In genomic region chr9:116220159-116220515, GRCm38 (mm10) we compare ENCODE assay signal across 23 mouse cellular contexts. TPM values are rescaled to one million over a fixed set of nuclear protein-coding genes. Genes with fewer than 3 reads are reported as not detected.
A peak's percentile ranks its signal among the peaks of the same experiment; 100 is the strongest.
DNase-seq lines count a peak whose midpoint lies in the region; ATAC-seq and TF ChIP-seq lines count a peak whose summit lies in the region.
"Had no signal": no experiment of that assay in that cellular context is flagged by ENCODE, and none has a peak within 500 bp of the region (broad histone marks: within the 10 kb centered on the region; RNA-seq: fewer than 3 reads in every experiment).

No protein-coding gene starts in this region.

- TF ChIP-seq EP300 in lung, postnatal 0 days (IDR thresholded peaks at IDR 0.05) = no peak

- H3K4me2 ChIP-seq in lung, embryonic 15.5 days = no peak overlapping the region
- no peak overlapping the region for H3K4me2 ChIP-seq in lung, postnatal 0 days (replicated peaks; ENCODE audit: low read depth, low read length)
- no peak overlapping the region for H3K4me2 ChIP-seq in embryonic facial prominence, embryonic 14.5 days (ENCODE audit: low read depth, low read length)
- no peak overlapping the region for H3K4me2 ChIP-seq in hindbrain, embryonic 14.5 days (replicated peaks)
- H3K4me2 ChIP-seq: hindbrain, embryonic 15.5 days; liver, embryonic 11.5 days; midbrain, embryonic 15.5 days; neural tube, embryonic 12.5 days had no signal

- no peaks in the 10 kb centered on the region for H3K27me3 ChIP-seq in lung, embryonic 15.5 days
- H3K27me3 ChIP-seq in lung, postnatal 0 days (replicated peaks; ENCODE audit: insufficient read depth, low read length) = no peaks in the 10 kb centered on the region
- H3K27me3 ChIP-seq in embryonic facial prominence, embryonic 14.5 days (replicated peaks; ENCODE audit: control insufficient read depth, insufficient read depth, low read length) = no peaks in the 10 kb centered on the region
- no peaks in the 10 kb centered on the region for H3K27me3 ChIP-seq in splenic B cell, adult 2 months (ENCODE audit: control insufficient read depth, insufficient read depth, low read length, poor library complexity, severe bottlenecking)
- H3K27me3 ChIP-seq in hindbrain, embryonic 14.5 days (ENCODE audit: control insufficient read depth, insufficient read depth, low read length) = no peaks in the 10 kb centered on the region
- H3K27me3 ChIP-seq: hindbrain, embryonic 15.5 days; midbrain, embryonic 15.5 days; neural tube, embryonic 12.5 days had no signal

- TF ChIP-seq CTCF in lung, postnatal 0 days (IDR thresholded peaks at IDR 0.05) = no peak

- H3K27ac ChIP-seq in lung, embryonic 15.5 days = peak overlapping the region; percentile 83
- H3K27ac ChIP-seq in lung, postnatal 0 days (ENCODE audit: low read length) = no peak overlapping the region
- peak overlapping the region; percentile 90 for H3K27ac ChIP-seq in embryonic facial prominence, embryonic 14.5 days (replicated peaks; ENCODE audit: low read depth, low read length)
- H3K27ac ChIP-seq in hindbrain, embryonic 14.5 days = no peak overlapping the region
- H3K27ac ChIP-seq: forebrain, embryonic 10.5 days; heart, embryonic 10.5 days; hindbrain, embryonic 15.5 days; macrophage; midbrain, embryonic 15.5 days; neural tube, embryonic 12.5 days had no signal

- WGBS in lung, embryonic 15.5 days = 89% methylated on average over 4 of the region's 4 CpGs
- 88% methylated on average over 4 of the region's 4 CpGs for WGBS in lung, postnatal 0 days
- WGBS in embryonic facial prominence, embryonic 14.5 days = 71% methylated on average over 4 of the region's 4 CpGs
- 88% methylated on average over 4 of the region's 4 CpGs for WGBS in hindbrain, embryonic 14.5 days

- H3K4me3 ChIP-seq in lung, embryonic 15.5 days = no peak overlapping the region
- no peak overlapping the region for H3K4me3 ChIP-seq in lung, postnatal 0 days (ENCODE audit: low read depth, low read length)
- no peak overlapping the region for H3K4me3 ChIP-seq in embryonic facial prominence, embryonic 14.5 days (ENCODE audit: low read depth, low read length)
- H3K4me3 ChIP-seq in hindbrain, embryonic 14.5 days (replicated peaks; ENCODE audit: low read length) = no peak overlapping the region
- H3K4me3 ChIP-seq: forebrain, embryonic 10.5 days; heart, embryonic 10.5 days; hindbrain, embryonic 15.5 days; midbrain, embryonic 15.5 days; neural tube, embryonic 12.5 days had no signal

- no peaks in the 10 kb centered on the region for H3K9me3 ChIP-seq in lung, embryonic 15.5 days
- no peaks in the 10 kb centered on the region for H3K9me3 ChIP-seq in lung, postnatal 0 days (ENCODE audit: low read length)
- H3K9me3 ChIP-seq in embryonic facial prominence, embryonic 14.5 days (ENCODE audit: control insufficient read depth, low read length) = no peaks in the 10 kb centered on the region
- H3K9me3 ChIP-seq in hindbrain, embryonic 14.5 days (ENCODE audit: control insufficient read depth, low read length) = no peaks in the 10 kb centered on the region
- H3K9me3 ChIP-seq: forebrain, embryonic 10.5 days; heart, embryonic 10.5 days; hindbrain, embryonic 15.5 days; midbrain, embryonic 15.5 days; neural tube, embryonic 12.5 days had no signal

- no peak for ATAC-seq in lung, embryonic 15.5 days (ENCODE audit: borderline replicate concordance, extremely low read depth, low FRiP score, low TSS enrichment)
- no peak for ATAC-seq in lung, postnatal 0 days
- ATAC-seq in embryonic facial prominence, embryonic 14.5 days (ENCODE audit: low read depth) = no peak
- ATAC-seq in hindbrain, embryonic 14.5 days (ENCODE audit: low FRiP score) = no peak
- ATAC-seq: forebrain, embryonic 16.5 days; liver, postnatal 0 days; midbrain, embryonic 15.5 days had no signal

- no peak overlapping the region for H3K9ac ChIP-seq in lung, embryonic 15.5 days
- no peak overlapping the region for H3K9ac ChIP-seq in lung, postnatal 0 days (replicated peaks; ENCODE audit: low read depth)
- no peak overlapping the region for H3K9ac ChIP-seq in embryonic facial prominence, embryonic 14.5 days (ENCODE audit: low read depth, low read length)
- H3K9ac ChIP-seq in hindbrain, embryonic 14.5 days = no peak overlapping the region
- H3K9ac ChIP-seq: hindbrain, embryonic 15.5 days; liver, postnatal 0 days; midbrain, embryonic 15.5 days; neural tube, embryonic 12.5 days had no signal

- H3K4me1 ChIP-seq in lung, embryonic 15.5 days = peaks cover 32% of the 10 kb centered on the region
- peaks cover 7% of the 10 kb centered on the region; the same call in 1 of the 2 replicates for H3K4me1 ChIP-seq in lung, postnatal 0 days (ENCODE audit: insufficient read depth, low read depth, low read length)
- H3K4me1 ChIP-seq in embryonic facial prominence, embryonic 14.5 days (ENCODE audit: control insufficient read depth, insufficient read depth, low read length) = peaks cover 17% of the 10 kb centered on the region
- H3K4me1 ChIP-seq in hindbrain, embryonic 14.5 days (replicated peaks; ENCODE audit: control insufficient read depth, insufficient read depth, low read length) = no peaks in the 10 kb centered on the region
- H3K4me1 ChIP-seq: midbrain, embryonic 15.5 days; neural tube, embryonic 12.5 days had no signal

- no peaks in the 10 kb centered on the region for H3K36me3 ChIP-seq in lung, embryonic 15.5 days
- no peaks in the 10 kb centered on the region for H3K36me3 ChIP-seq in lung, postnatal 0 days (ENCODE audit: insufficient read depth, low read length)
- H3K36me3 ChIP-seq in embryonic facial prominence, embryonic 14.5 days (ENCODE audit: control insufficient read depth, insufficient read depth, low read length) = no peaks in the 10 kb centered on the region
- H3K36me3 ChIP-seq in splenic B cell, adult 2 months (ENCODE audit: control insufficient read depth, insufficient read depth, low read length, poor library complexity, severe bottlenecking) = no peaks in the 10 kb centered on the region
- H3K36me3 ChIP-seq in hindbrain, embryonic 14.5 days (replicated peaks; ENCODE audit: control insufficient read depth, insufficient read depth) = no peaks in the 10 kb centered on the region
- H3K36me3 ChIP-seq: forebrain, embryonic 10.5 days; heart, embryonic 10.5 days; hindbrain, embryonic 15.5 days; midbrain, embryonic 15.5 days; neural tube, embryonic 12.5 days had no signal

- DNase-seq in lung, postnatal 0 days (ENCODE audit: low spot score) = no peak
- peak; percentile 48 to 55 for DNase-seq in B cell, adult 2 months
- DNase-seq in embryonic facial prominence, embryonic 14.5 days (ENCODE audit: low spot score) = no peak
- DNase-seq in splenic B cell, adult 2 months (ENCODE audit: low read depth, low spot score) = peak; percentile 58
- DNase-seq in ovary, postnatal 10 days (ENCODE audit: low spot score) = no peak
- no peak for DNase-seq in cerebellum, postnatal 36 days
- DNase-seq in hindbrain, embryonic 14.5 days (ENCODE audit: low spot score) = no peak
- DNase-seq: adrenal gland, postnatal 36 days; cerebellum, postnatal 10 days; gastrocnemius, postnatal 10 days; heart, postnatal 4 days; kidney, postnatal 10 days; liver, postnatal 0 days; retina, postnatal 1 day had no signal

RNA-seq across cellular contexts. Expression of gene Tgfbr2, which starts 45.0 kb away (rescaled TPM):
- polyA plus RNA-seq in lung, embryonic 15.5 days (2015; fragmentation: Nextera tagmentation; extraction: Ambion mirVana) = 51.4 and 53.1 TPM in 2 replicates
- polyA plus RNA-seq in lung, postnatal 0 days (2015; fragmentation: Nextera tagmentation; extraction: Ambion mirVana) = 62.2 and 68.0 TPM in 2 replicates
- 49.7 and 53.0 TPM in 2 replicates for polyA plus RNA-seq in embryonic facial prominence, embryonic 14.5 days (2014; fragmentation: Nextera tagmentation; extraction: Ambion mirVana)
- polyA plus RNA-seq in hindbrain, embryonic 14.5 days (2014; fragmentation: Nextera tagmentation; extraction: Ambion mirVana) = 10.9 and 11.4 TPM in 2 replicates

Comparison
In these comparisons a context has a peak if more than half of its experiments do, and no peak if none do; other contexts are left out.
1. H3K27ac ChIP-seq: peak in lung, embryonic 15.5 days (single experiment) and embryonic facial prominence, embryonic 14.5 days (single experiment); none in lung, postnatal 0 days (single experiment) and hindbrain, embryonic 14.5 days (single experiment).
2. DNase-seq: peak in B cell, adult 2 months (2 of 2) and splenic B cell, adult 2 months (single experiment); none in lung, postnatal 0 days (single experiment), embryonic facial prominence, embryonic 14.5 days (single experiment), ovary, postnatal 10 days (single experiment), cerebellum, postnatal 36 days (0 of 2) and hindbrain, embryonic 14.5 days (single experiment).